Mouse (Mus musculus) adipocyte (in vitro differentiated cells): ENCODE measurements around the gene Wdr81.
"Not testable (repeated sequence)": the region's sequence is repeated elsewhere in the genome, so short reads cannot be mapped to it uniquely, and the experiment has no call there.

Source experiments
- DNase-seq: peaks from one replicate; pipeline ENCODE4 v3.0.0-alpha.2; 2016; ENCODE audit warnings: low spot score

The Wdr81 gene

GRCm38 (mm10) chr11:75460844-75461742 is 6.6 kb upstream of the Wdr81 start, which contains the start of gene Tlcd2:
TSS of gene Tlcd2 (plus strand) at chr11:75461715.
- DNase-seq = peak; percentile 100

DNA sequence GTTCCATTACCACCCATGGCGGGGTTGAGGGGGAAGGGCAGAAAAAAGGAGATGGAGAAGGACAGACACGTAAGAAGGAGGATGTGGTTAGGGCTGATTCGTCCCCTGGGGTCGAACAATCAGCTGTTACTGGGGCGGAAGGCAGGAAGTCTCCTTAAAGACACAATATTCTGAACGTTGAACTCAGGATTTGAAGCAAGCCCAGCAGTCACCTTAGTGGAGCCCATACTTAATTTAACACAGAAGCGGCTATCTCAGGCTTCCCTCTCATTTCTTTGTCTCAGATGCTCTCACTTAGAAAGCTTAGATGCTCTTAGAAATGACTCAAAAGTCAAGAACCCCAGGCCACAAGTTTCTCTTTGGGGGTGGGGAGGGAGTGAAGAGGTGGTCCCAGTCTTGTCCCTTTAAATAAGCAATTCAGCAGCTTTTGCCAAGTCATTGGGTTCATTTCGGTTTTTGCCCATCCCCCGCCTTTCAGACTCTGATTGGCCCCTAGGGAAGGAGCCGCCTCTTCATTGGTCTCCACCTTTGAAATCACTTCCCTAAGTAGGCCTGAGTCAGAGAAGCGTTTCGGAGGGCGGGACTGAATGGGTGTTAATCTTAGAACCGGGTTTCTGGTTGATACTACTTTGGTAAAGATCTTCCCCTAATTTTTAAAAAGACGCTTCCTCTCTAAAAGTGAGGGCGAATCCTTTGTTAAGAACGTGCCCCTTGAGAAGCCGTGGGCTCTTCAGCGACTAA is 5.8 kb upstream of the Wdr81 start:
- DNase-seq = peak; percentile 97

DNA sequence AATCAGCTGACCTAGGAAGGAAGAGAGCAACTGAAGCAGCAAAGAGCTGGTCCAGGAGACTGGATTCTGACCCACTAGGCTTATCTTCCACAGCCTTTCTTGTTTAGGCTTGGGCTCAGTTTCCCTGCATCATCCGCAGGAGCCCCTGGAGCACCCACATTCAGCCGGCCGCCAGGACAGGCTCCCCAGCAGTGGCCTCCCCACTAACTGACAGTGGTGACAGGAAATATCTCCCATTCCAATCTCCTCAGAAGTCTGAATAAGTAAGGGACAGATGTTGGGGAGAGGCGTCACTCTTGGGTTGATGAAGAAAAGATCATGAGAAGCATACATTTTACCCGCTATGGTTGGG is 5.2 kb upstream of the Wdr81 start:
- DNase-seq = no peak

GRCm38 (mm10) chr11:75459141-75459711 is 4.7 kb upstream of the Wdr81 start:
- peak; percentile 87 for DNase-seq

DNA sequence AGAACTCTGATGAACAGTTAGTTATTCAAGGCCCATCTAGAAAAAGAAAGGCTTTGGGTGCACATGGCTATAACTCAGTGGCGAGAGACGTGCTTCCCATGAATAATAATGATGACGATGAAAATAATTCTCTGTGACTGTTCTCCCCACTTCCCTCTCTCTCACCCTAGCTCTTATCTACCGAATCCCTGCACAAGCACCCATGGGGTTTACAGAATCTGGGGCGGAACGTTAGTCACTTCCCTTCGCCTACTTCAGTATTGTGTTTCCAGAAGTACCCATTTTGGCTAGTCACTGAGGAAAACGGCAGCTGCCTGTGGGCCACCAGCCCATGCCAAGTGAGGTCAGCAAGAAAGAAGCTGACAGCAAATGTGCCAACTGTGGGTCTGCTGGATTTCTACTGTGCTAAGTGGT is 4.1 kb upstream of the Wdr81 start:
- DNase-seq = peak; percentile 87

DNA sequence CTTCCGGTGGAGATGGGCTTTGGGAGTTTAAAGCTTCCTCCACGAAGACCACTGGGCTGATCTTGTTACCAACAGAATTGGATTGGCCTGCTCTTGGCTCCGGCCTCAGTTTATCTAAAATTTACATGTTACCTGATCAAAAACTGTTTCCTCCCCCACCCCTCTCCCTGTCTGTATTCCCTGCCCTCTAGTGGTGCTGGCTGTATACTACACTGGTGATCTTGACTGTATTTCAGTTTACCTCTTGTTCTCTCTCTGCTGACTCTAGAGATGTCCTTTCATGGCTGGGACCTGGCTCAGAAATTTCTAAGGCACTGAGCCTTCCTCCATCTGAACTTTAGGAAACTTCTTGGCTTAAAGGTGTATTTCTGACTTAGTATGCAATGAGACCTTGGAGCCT is 3.7 kb upstream of the Wdr81 start:
- peak; percentile 77 for DNase-seq

- DNase-seq = no peak
These were observed 1.9 kb upstream of the Wdr81 start for GRCm38 (mm10) chr11:75456440-75456871.

DNA sequence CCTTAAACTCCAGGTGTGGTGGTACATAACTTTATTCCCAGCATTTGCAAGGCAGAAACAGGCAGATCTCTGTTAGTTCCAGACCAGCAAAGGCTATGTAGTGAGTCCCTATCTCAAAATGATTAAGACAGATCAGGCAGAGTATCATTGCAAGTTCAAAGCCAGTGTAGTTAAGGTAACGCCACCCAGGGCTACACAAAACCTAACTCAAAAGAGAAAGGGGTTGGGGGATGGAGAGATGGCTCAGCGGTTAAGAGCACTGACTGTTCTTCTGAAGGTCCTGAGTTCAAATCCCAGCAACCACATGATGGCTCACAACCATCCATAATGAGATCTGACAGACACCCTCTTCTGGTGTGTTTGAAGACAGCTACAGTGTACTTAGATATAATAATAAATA is 1.5 kb upstream of the Wdr81 start:
- not testable (repeated sequence) for DNase-seq

GRCm38 (mm10) chr11:75455041-75455736 is 672 bp upstream of the Wdr81 start:
- DNase-seq = no peak

DNA sequence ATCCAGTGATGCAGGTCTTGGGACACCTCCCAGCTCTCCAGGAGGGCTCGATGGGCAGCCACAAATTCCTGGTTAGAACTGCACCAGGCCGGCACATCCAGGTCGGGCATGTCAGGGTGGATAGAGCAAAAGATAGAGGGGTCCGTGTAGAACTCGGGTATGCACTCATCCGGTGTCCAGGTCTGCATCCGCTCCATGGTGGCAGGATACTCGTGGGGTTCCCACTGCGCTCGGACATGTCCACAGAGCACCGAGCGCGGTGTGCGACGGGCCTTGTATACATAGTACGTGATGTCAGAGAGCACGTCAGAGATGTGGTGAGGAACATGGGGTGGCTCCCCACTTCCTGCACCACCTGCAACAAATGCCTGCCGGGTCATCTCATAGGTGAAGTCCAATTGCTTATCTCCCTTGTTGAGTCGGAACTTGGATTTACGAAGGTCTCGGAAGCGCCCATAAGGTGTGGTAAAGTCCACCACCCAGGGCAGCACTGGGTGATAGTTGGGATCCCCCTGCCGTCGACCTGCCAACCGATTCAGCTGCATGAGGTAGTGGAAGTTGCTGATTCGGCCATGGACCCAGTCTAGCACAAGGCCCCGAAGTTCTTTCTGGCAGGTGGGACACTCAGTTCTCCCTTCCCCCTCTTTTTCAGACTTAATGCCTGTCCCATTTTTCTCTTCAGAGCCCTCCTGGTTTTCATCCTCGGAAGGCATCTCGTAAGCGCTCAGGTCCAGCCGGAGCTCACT is 1.5 kb downstream of the Wdr81 start:
- no peak for DNase-seq

- DNase-seq = no peak
These were observed 2.4 kb downstream of the Wdr81 start for GRCm38 (mm10) chr11:75452081-75452480.

DNA sequence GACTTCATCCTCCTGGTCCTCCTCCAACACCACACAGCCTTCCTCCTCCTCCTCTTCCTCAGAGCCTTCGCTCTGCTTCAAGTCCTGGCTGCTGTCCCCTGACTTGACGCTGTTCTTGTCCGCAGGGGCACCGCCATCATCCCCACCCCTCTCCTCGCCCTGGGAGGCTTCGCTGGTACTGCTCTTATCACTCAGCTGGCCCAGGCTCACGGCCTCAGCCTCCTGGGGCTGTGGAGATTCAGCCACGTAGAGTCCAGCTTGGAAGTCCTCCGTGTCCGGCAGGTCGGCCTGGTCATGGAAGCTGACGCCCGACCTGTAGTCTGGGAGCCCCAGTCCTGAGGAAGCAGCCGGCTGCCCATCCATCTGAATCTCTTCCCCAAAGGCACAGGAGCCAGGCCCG is 3.6 kb downstream of the Wdr81 start:
- DNase-seq = no peak

DNA sequence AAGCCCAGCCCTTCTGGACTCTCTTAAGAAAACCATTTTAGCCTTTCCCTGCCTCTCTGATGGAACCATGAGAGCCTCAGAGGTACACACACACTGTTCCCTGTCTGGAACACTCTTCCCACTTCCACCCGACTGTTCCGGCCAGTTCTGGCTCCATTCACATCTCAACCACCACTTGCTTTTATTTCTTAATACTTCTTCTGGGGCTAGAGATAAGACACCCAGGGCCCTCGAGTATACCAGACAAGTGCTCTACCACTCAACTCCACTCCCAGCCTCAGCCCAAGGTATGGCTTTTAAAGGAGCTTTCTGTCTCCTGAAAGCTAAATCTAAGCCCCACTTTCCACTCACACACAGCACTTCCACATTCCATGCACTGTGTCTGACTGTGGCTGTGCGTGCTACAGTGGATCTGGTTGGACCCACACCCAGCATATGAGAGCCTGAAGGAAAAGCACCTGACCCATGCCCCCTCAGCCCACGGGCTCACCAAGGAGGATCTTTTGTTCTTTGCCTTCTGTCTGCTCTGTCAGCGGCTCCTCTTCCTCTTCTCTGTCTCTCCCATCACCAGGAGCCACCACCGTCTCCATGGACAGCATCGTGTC is 4.1 kb downstream of the Wdr81 start:
- no peak for DNase-seq

GRCm38 (mm10) chr11:75449695-75450094 is 4.8 kb downstream of the Wdr81 start:
- DNase-seq = no peak

- no peak for DNase-seq
These were observed 5.9 kb downstream of the Wdr81 start for GRCm38 (mm10) chr11:75448575-75448974.

DNA sequence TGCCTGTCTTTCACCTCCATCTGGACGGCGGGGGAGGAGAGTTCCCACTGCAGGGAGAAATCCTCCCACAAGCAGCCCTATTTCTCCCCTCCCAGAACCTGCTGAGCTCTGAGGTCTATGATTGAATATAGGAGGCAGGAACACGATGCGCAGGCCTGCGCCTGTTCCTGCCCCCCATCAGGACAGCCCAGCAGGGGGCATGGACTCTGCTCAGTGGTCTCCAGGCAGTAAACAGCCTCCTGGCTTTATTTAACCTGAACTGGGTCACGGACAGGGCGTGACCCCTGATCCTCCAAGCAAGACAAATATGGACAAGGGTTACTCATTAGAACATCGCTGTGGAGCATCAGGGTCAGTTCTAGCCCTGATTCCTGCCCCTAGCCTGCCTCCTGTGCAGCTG is 10.8 kb downstream of the Wdr81 start:
- no peak for DNase-seq

- DNase-seq = no peak
These were observed 12.9 kb downstream of the Wdr81 start for GRCm38 (mm10) chr11:75441601-75442000.

- DNase-seq = no peak
These were observed 13.5 kb downstream of the Wdr81 start for GRCm38 (mm10) chr11:75441034-75441433.

GRCm38 (mm10) chr11:75439951-75440350 is 14.6 kb downstream of the Wdr81 start:
- DNase-seq = no peak

DNA sequence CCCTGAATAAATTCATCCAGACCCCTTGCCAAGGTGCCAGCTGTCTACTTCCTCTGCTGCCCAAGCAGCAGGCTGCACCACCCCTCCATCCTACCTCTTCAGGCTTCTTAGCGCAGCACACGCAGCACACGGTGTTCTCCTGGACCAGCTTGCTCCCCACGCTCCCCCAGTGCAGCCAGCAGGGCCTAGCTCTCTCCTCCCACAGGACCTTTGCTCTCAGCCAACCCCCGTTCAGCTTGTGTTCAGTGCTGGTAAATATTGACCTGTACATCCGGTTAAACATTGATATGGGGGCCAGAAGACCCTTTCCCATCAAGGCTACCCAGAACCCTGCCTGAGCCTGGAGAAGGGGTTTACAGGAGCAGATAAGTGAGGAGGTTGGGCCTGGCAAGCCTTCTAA is 15.2 kb downstream of the Wdr81 start, which contains the start of gene Serpinf2:
TSS of gene Serpinf2 (minus strand) at position 229 of the 400 bp plus-strand sequence.
- no peak for DNase-seq

DNA sequence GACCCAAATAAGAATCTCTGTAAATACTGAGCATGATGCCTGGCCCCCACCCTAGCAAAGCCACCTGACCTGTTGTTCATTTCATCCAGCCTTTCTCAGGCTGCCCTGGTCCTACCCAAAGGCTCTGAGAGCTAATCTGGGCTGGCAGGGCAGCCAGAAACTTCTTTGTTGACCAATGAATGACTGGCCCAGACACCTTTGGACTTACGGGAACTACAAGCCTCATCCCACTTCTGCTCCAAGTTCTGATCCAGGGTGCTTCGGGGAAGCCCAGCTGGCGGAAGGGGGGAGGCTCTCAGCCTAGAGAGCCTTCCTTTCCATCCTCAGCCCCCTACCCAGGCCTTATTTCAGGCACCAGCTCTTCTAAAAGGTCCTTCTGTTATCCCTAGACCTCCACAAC is 15.7 kb downstream of the Wdr81 start:
- DNase-seq = no peak
